Mouse (Mus musculus) liver, adult 2 months (tissue): ENCODE measurements at regions not wholly inside any gene's neighbourhood (a gene's known extent, or its start where the extent isn't known, plus 50 kb on each side); places are given as distances from the start of the nearest gene placed in this dataset.

Experiments
- CTCF ChIP-seq: fragments of 200-500 bp; IDR thresholded peaks from 2 replicates; pipeline ENCODE4 v1.5.1; 2011; ENCODE audit warnings: low read depth, low read length, control low read depth
- POLR2A ChIP-seq: fragments of 200-500 bp; IDR thresholded peaks from 2 replicates; pipeline ENCODE4 v1.6.1; 2011; ENCODE audit warnings: low read length, control low read depth; ENCODE audit not compliant: insufficient read depth; ENCODE audit errors: extremely low read depth

DNA sequence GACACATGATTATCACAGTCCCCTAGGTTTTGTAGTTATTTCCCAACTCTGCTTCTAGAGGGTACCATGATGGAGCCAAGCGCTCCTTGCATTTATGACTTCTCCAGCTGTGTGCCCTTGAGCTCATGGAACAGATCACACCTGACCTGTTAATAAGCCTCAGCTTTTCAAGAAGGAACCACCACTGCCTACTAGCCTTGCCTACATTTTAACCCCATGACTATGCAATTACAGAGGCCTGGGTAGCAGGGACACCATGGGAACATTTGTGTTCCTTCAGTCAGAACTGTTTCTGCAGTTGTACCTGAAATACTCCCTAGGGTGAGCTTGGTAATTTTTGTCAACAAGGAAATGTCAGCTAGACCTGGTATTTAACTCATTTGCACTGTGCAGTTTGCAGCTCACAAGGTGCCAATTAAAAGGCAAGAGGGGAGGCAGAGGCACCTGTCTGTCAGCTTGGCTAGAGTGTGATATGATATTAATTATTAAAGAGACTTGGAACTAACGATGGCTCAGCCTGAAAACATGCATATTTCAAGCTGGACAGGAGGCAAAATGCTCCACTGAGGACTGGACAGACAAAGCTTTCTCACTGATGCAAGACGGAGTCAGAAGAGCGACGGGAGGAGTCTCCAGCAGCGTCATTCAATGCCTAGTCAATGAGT, 382.1 kb upstream of the Ddi1 start:
- no peak for TF ChIP-seq POLR2A
- no peak for TF ChIP-seq CTCF
